25 mouse cellular contexts compared by ENCODE assay signal in the genomic region with DNA sequence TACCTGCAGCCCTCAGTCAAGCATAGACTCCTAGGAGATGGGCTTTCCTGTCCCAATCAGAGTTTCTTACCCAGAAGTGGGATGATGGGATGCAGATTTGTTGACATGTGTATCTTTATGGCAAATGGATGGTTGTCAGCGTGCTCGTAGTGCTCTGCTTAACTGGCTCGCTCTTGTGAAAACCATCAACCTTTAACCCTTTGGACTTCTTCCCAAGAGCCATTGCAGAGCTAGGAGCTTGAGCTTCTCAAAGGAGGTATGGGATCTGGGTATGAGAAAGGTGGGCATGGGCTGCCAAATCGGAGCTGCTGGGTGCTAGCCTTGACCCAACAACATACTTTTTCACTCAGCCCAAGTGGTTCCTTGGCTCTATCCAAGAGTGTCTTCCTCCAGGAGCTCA. TPM values are rescaled to one million over a fixed set of nuclear protein-coding genes. Genes with fewer than 3 reads are reported as not detected.
DNase-seq lines count a peak whose midpoint lies in the region; ATAC-seq and TF ChIP-seq lines count a peak whose summit lies in the region.
"Had no signal": no experiment of that assay in that cellular context is flagged by ENCODE, and none has a peak within 500 bp of the region (broad histone marks: within the 10 kb centered on the region; RNA-seq: fewer than 3 reads in every experiment).

No protein-coding gene starts in this region.

- ATAC-seq in heart, embryonic 11.5 days (replicated peaks; ENCODE audit: insufficient number of reproducible peaks, low FRiP score, low TSS enrichment): no peak
- ATAC-seq in liver, postnatal 0 days: no peak
- ATAC-seq: activated CD4-positive, CD25-positive, alpha-beta regulatory T cell, adult 4 months; CD4-positive, CD25-positive, alpha-beta regulatory T cell, adult 4 months; forebrain, embryonic 13.5 days; Patski had no signal

- H3K9me3 ChIP-seq in heart, embryonic 11.5 days (replicated peaks; ENCODE audit: control insufficient read depth, low read length): no peaks in the 10 kb centered on the region
- no peaks in the 10 kb centered on the region for H3K9me3 ChIP-seq in liver, postnatal 0 days (ENCODE audit: low read length)
- H3K9me3 ChIP-seq: embryonic facial prominence, embryonic 10.5 days; embryonic facial prominence, embryonic 12.5 days; forebrain, embryonic 13.5 days; G1E had no signal

- no peak overlapping the region for H3K27ac ChIP-seq in heart, embryonic 11.5 days (ENCODE audit: low read depth, low read length)
- no peak overlapping the region for H3K27ac ChIP-seq in kidney, adult 2 months (ENCODE audit: insufficient read depth, low read depth, low read length)
- no peak overlapping the region for H3K27ac ChIP-seq in liver, adult 2 months (replicated peaks; ENCODE audit: insufficient read depth, low read depth, low read length)
- no peak overlapping the region for H3K27ac ChIP-seq in liver, postnatal 0 days (ENCODE audit: low read depth)
- H3K27ac ChIP-seq: embryonic facial prominence, embryonic 10.5 days; embryonic facial prominence, embryonic 12.5 days; forebrain, embryonic 13.5 days had no signal

- no peak for TF ChIP-seq CTCF in kidney, adult 2 months (conservative IDR thresholded peaks at IDR 0.05; ENCODE audit: insufficient read depth, insufficient read length, low read depth, low read length)
- TF ChIP-seq CTCF in liver, adult 2 months (IDR thresholded peaks at IDR 0.05; ENCODE audit: low read depth, low read length): no peak
- TF ChIP-seq CTCF in liver, postnatal 0 days (IDR thresholded peaks at IDR 0.05; ENCODE audit: low read depth): no peak

- no peak for TF ChIP-seq POLR2A in kidney, adult 2 months (IDR thresholded peaks at IDR 0.05; ENCODE audit: low read depth, low read length)
- TF ChIP-seq POLR2A in liver, adult 2 months (IDR thresholded peaks at IDR 0.05; ENCODE audit: extremely low read depth, insufficient read depth, low read length): no peak

- peaks cover 24% of the 10 kb centered on the region for H3K36me3 ChIP-seq in heart, embryonic 11.5 days (ENCODE audit: control insufficient read depth, insufficient read depth, low read length)
- no peaks in the 10 kb centered on the region; the same call in none of the 2 replicates for H3K36me3 ChIP-seq in kidney, adult 2 months (ENCODE audit: control insufficient read depth, insufficient read depth, low read length)
- H3K36me3 ChIP-seq in liver, adult 2 months (ENCODE audit: control insufficient read depth, insufficient read depth, low read length): peaks cover 9% of the 10 kb centered on the region
- H3K36me3 ChIP-seq in liver, postnatal 0 days (replicated peaks; ENCODE audit: insufficient read depth, low read length): peaks cover 36% of the 10 kb centered on the region

- no peak overlapping the region for H3K9ac ChIP-seq in heart, embryonic 11.5 days (ENCODE audit: low read depth, low read length)
- H3K9ac ChIP-seq in liver, adult 2 months (ENCODE audit: low read depth, low read length): no peak overlapping the region
- H3K9ac ChIP-seq in liver, postnatal 0 days (replicated peaks): no peak overlapping the region
- H3K9ac ChIP-seq: embryonic facial prominence, embryonic 12.5 days; forebrain, embryonic 13.5 days had no signal

- no peak overlapping the region for H3K4me2 ChIP-seq in heart, embryonic 11.5 days
- H3K4me2 ChIP-seq in liver, postnatal 0 days (ENCODE audit: low read depth, low read length): no peak overlapping the region
- H3K4me2 ChIP-seq: embryonic facial prominence, embryonic 12.5 days; forebrain, embryonic 13.5 days had no signal

- H3K79me2 ChIP-seq in liver, adult 2 months (ENCODE audit: control insufficient read depth, insufficient read depth, low read length): no peaks in the 10 kb centered on the region

- TF ChIP-seq EP300 in liver, postnatal 0 days (IDR thresholded peaks at IDR 0.05; ENCODE audit: low read depth): no peak

- H3K27me3 ChIP-seq in heart, embryonic 11.5 days (ENCODE audit: control insufficient read depth, insufficient read depth, low read length): no peaks in the 10 kb centered on the region
- H3K27me3 ChIP-seq in kidney, adult 2 months (replicated peaks; ENCODE audit: control insufficient read depth, insufficient read depth, low read length): no peaks in the 10 kb centered on the region
- no peaks in the 10 kb centered on the region for H3K27me3 ChIP-seq in liver, adult 2 months (ENCODE audit: control insufficient read depth, insufficient read depth, low read length)
- no peaks in the 10 kb centered on the region for H3K27me3 ChIP-seq in liver, postnatal 0 days (ENCODE audit: insufficient read depth, low read length)
- H3K27me3 ChIP-seq: CH12.LX; embryonic facial prominence, embryonic 12.5 days; forebrain, embryonic 13.5 days; Patski had no signal

- peaks cover 16% of the 10 kb centered on the region; the same call in 1 of the 2 replicates for H3K4me1 ChIP-seq in heart, embryonic 11.5 days (ENCODE audit: control insufficient read depth, insufficient read depth, low read length)
- peaks cover 17% of the 10 kb centered on the region for H3K4me1 ChIP-seq in kidney, adult 2 months (ENCODE audit: control insufficient read depth, insufficient read depth, low read length)
- peaks cover 19% of the 10 kb centered on the region for H3K4me1 ChIP-seq in liver, adult 2 months (ENCODE audit: control insufficient read depth, insufficient read depth, low read length)
- peaks cover 11% of the 10 kb centered on the region for H3K4me1 ChIP-seq in liver, postnatal 0 days (ENCODE audit: insufficient read depth)
- H3K4me1 ChIP-seq: embryonic facial prominence, embryonic 10.5 days; embryonic facial prominence, embryonic 12.5 days; forebrain, embryonic 13.5 days had no signal

- 90% methylated on average over 4 of the region's 4 CpGs for WGBS in heart, embryonic 11.5 days (ENCODE audit: insufficient replicate concordance)
- WGBS in kidney, adult 2 months: 76% methylated on average over 4 of the region's 4 CpGs
- WGBS in liver, adult 2 months: 49% methylated on average over 4 of the region's 4 CpGs
- 88% methylated on average over 4 of the region's 4 CpGs for WGBS in liver, postnatal 0 days (ENCODE audit: insufficient replicate concordance)

- peak; percentile 61 for DNase-seq in heart, adult 11 months
- peak; percentile 74 for DNase-seq in kidney, adult 2 months
- no peak for DNase-seq in kidney, postnatal 4 days
- DNase-seq in kidney, adult 9 months: peak; percentile 65
- DNase-seq in kidney, adult 18-20 months: no peak
- peak; percentile 40 for DNase-seq in liver, adult 2 months (ENCODE audit: extremely low read depth, low read depth, low spot score)
- DNase-seq in liver, postnatal 0 days: no peak
- DNase-seq: adrenal gland, adult 8-10 months; adrenal gland, postnatal 14 days; adrenal gland, postnatal 36 days; B cell, adult 2 months; cerebellum, adult 11-12 months; cerebellum, adult 2 months; cerebellum, adult 9-10 months; cerebellum, postnatal 10 days; cerebellum, postnatal 25 days had no signal

- H3K4me3 ChIP-seq in heart, embryonic 11.5 days (ENCODE audit: low read depth, low read length): no peak overlapping the region
- no peak overlapping the region for H3K4me3 ChIP-seq in kidney, adult 2 months (ENCODE audit: insufficient read depth, low read depth, low read length)
- H3K4me3 ChIP-seq in liver, adult 2 months (ENCODE audit: insufficient read depth, low read depth, low read length): no peak overlapping the region
- no peak overlapping the region for H3K4me3 ChIP-seq in liver, postnatal 0 days (ENCODE audit: low read depth, low read length)
- H3K4me3 ChIP-seq: embryonic facial prominence, embryonic 10.5 days; embryonic facial prominence, embryonic 12.5 days; forebrain, embryonic 13.5 days had no signal

RNA-seq across cellular contexts. Expression of gene Cyp27a1, which starts 17.5 kb away (rescaled TPM):
- polyA plus RNA-seq in heart, embryonic 11.5 days (2014; fragmentation: Nextera tagmentation; extraction: Ambion mirVana): 14.3 and 15.2 TPM in 2 replicates
- 31.7 and 34.6 TPM in 2 replicates for polyA plus RNA-seq in kidney, adult 2 months (2012; rRNA removed)
- total RNA-seq in liver, adult 2 months (2014; rRNA removed): 501 and 607 TPM in 2 replicates
- polyA plus RNA-seq in liver, adult 2 months (2012; rRNA removed): 223 and 259 TPM in 2 replicates
- polyA plus RNA-seq in liver, postnatal 0 days (2015; fragmentation: Nextera tagmentation; extraction: Ambion mirVana): 30.0 and 31.5 TPM in 2 replicates
- total RNA-seq: CH12.LX had no signal
- polyA plus RNA-seq: CD4-positive, CD25-positive, alpha-beta regulatory T cell, adult 4 months; G1E; Patski had no signal

RNA-seq across cellular contexts. Expression of gene Ttll4, which starts 34.3 kb away (rescaled TPM):
- polyA plus RNA-seq in heart, embryonic 11.5 days (2014; fragmentation: Nextera tagmentation; extraction: Ambion mirVana): 15.8 and 21.4 TPM in 2 replicates
- polyA plus RNA-seq in kidney, adult 2 months (2012; rRNA removed): 11.2 and 15.2 TPM in 2 replicates
- 8.6 and 11.1 TPM in 2 replicates for total RNA-seq in liver, adult 2 months (2014; rRNA removed)
- 4.5 and 9.1 TPM in 2 replicates for polyA plus RNA-seq in liver, adult 2 months (2012; rRNA removed)
- 2.4 and 2.5 TPM in 2 replicates for polyA plus RNA-seq in liver, postnatal 0 days (2015; fragmentation: Nextera tagmentation; extraction: Ambion mirVana)

RNA-seq across cellular contexts. Expression of gene Prkag3, which starts 53.2 kb away (rescaled TPM):
- polyA plus RNA-seq in heart, embryonic 11.5 days (2014; fragmentation: Nextera tagmentation; extraction: Ambion mirVana): 5.5 and 5.7 TPM in 2 replicates
- 2.9 TPM in 2 replicates for polyA plus RNA-seq in kidney, adult 2 months (2012; rRNA removed)
- total RNA-seq in liver, adult 2 months (2014; rRNA removed): 0.07 and 0.28 TPM in 2 replicates
- 0.02 TPM in 1 of 2 replicates, not detected in the other for polyA plus RNA-seq in liver, adult 2 months (2012; rRNA removed)
- 0.04 and 0.11 TPM in 2 replicates for polyA plus RNA-seq in liver, postnatal 0 days (2015; fragmentation: Nextera tagmentation; extraction: Ambion mirVana)
- total RNA-seq: G1E had no signal
- polyA plus RNA-seq: activated CD4-positive, CD25-positive, alpha-beta regulatory T cell, adult 4 months; CD4-positive, CD25-positive, alpha-beta regulatory T cell, adult 4 months; forebrain, embryonic 13.5 days; G1E; Patski had no signal

Comparison
In these comparisons a context has a peak if more than half of its experiments do, and no peak if none do; other contexts are left out.
1. DNase-seq: peak in heart, adult 11 months (single experiment), kidney, adult 2 months (single experiment), kidney, adult 9 months (single experiment) and liver, adult 2 months (single experiment); none in kidney, postnatal 4 days (0 of 2), kidney, adult 18-20 months (single experiment) and liver, postnatal 0 days (single experiment).